Mouse (Mus musculus) heart, postnatal 0 days (tissue): ENCODE measurements around the gene Tespa1.

Experiments used
- CTCF ChIP-seq: IDR thresholded peaks from 2 replicates; pipeline ENCODE4 v1.5.1; 2016; ENCODE audit warnings: antibody characterized with exemption, control low read depth, low read depth
- EP300 ChIP-seq: IDR thresholded peaks from 2 replicates; pipeline ENCODE4 v1.6.1; 2016; ENCODE audit warnings: antibody characterized with exemption, low read depth

GRCm38 (mm10) chr10:130375145-130375544 is 52.5 kb downstream of the Tespa1 start:
- TF ChIP-seq CTCF (no peak), EP300 (no peak)
